Mouse (Mus musculus) CH12.LX (cell line): ENCODE data around the gene Jam2. TPM values are rescaled to one million over a fixed set of nuclear protein-coding genes. Genes with fewer than 3 reads are reported as not detected.

Experiments
- DNase-seq: peaks from one replicate; pipeline ENCODE4 v3.0.0-alpha.2; 2013; ENCODE audit errors: extremely low read depth
- H3K27ac ChIP-seq: 2 replicates; pipeline ENCODE4 v1.5.1; 2012; ENCODE audit warnings: low read depth, mild to moderate bottlenecking, control low read depth, moderate library complexity; ENCODE audit not compliant: insufficient read depth
- H3K27me3 ChIP-seq: replicated peaks from 2 replicates; pipeline ENCODE3; 2012; ENCODE audit warnings: inconsistent platforms
- H3K36me3 ChIP-seq, 2 experiments: replicated peaks in 1 of 2; 2 replicates each; pipeline versions ENCODE3 to v1.6.1; 2012; ENCODE audit warnings: inconsistent platforms in 1 of 2, low read length in 1 of 2, mild to moderate bottlenecking in 1 of 2, mixed read lengths in 1 of 2, moderate library complexity in 1 of 2; ENCODE audit not compliant: control insufficient read depth in 1 of 2, insufficient read depth in 1 of 2
- H3K4me1 ChIP-seq, 2 experiments: 2 replicates each; pipeline ENCODE4 v1.6.1; 2012; ENCODE audit warnings: inconsistent platforms in 1 of 2, moderate library complexity in 1 of 2; ENCODE audit not compliant: insufficient read depth in 2 of 2, control insufficient read depth in 1 of 2
- H3K4me2 ChIP-seq: 2 replicates; pipeline ENCODE4 v1.6.1; 2012; ENCODE audit warnings: low read depth, mild to moderate bottlenecking, control low read depth; ENCODE audit not compliant: poor library complexity, insufficient read depth, severe bottlenecking
- H3K4me3 ChIP-seq, 3 experiments: fragments of 150-350 bp in 1 of 3; sonication (generic) in 1 of 3; replicated peaks in 1 of 3; 2 replicates each; pipeline versions ENCODE3 to v1.5.1; 2011 to 2012; ENCODE audit warnings: low read depth in 2 of 3, low read length in 2 of 3, mild to moderate bottlenecking in 2 of 3, moderate library complexity in 2 of 3, control low read depth in 1 of 3, improper control_type of control experiment in 1 of 3, inconsistent platforms in 1 of 3, mixed read lengths in 1 of 3; ENCODE audit not compliant: poor library complexity in 1 of 3
- H3K79me2 ChIP-seq: replicated peaks from 2 replicates; pipeline ENCODE4 v1.6.1; 2012; ENCODE audit warnings: mild to moderate bottlenecking, moderate library complexity; ENCODE audit not compliant: control insufficient read depth, poor library complexity, insufficient read depth, severe bottlenecking; ENCODE audit errors: extremely low read depth
- H3K9ac ChIP-seq: 2 replicates; pipeline ENCODE4 v1.6.1; 2012; ENCODE audit warnings: low read depth, mild to moderate bottlenecking, control low read depth, moderate library complexity; ENCODE audit not compliant: insufficient read depth
- H3K9me3 ChIP-seq: replicated peaks from 2 replicates; pipeline ENCODE3; 2012; ENCODE audit warnings: low read length, inconsistent platforms, mixed read lengths
- BHLHE40 ChIP-seq: IDR thresholded peaks from 2 replicates; pipeline ENCODE4 v1.6.1; 2011; ENCODE audit warnings: mild to moderate bottlenecking, low read depth, low read length, improper control_type of control experiment
- CHD2 ChIP-seq: IDR thresholded peaks from 2 replicates; pipeline ENCODE4 v1.6.1; 2011; ENCODE audit warnings: low read length, improper control_type of control experiment
- CTCF ChIP-seq, 2 experiments: IDR thresholded peaks in 1 of 2; conservative IDR thresholded peaks in 1 of 2; 2 replicates each; pipeline ENCODE4 v1.5.1; 2011 to 2012; ENCODE audit warnings: low read depth in 2 of 2, low read length in 2 of 2, improper control_type of control experiment in 1 of 2, inconsistent platforms in 1 of 2, mild to moderate bottlenecking in 1 of 2, moderate library complexity in 1 of 2
- E2F4 ChIP-seq: IDR thresholded peaks from 2 replicates; pipeline ENCODE4 v1.6.1; 2011; ENCODE audit warnings: low read depth, low read length, improper control_type of control experiment; ENCODE audit not compliant: insufficient replicate concordance
- EP300 ChIP-seq: IDR thresholded peaks from 2 replicates; pipeline ENCODE4 v1.6.1; 2011; ENCODE audit warnings: low read length, improper control_type of control experiment
- ETS1 ChIP-seq: conservative IDR thresholded peaks from 2 replicates; pipeline ENCODE4 v1.6.1; 2012; ENCODE audit warnings: low read depth, mild to moderate bottlenecking, inconsistent platforms, low read length, improper control_type of control experiment, moderate library complexity
- IRF4 ChIP-seq: IDR thresholded peaks from 2 replicates; pipeline ENCODE4 v1.6.1; 2014; ENCODE audit warnings: low read depth, mild to moderate bottlenecking, inconsistent platforms, low read length, improper control_type of control experiment
- JUN ChIP-seq: IDR thresholded peaks from 2 replicates; pipeline ENCODE4 v1.6.1; 2011; ENCODE audit warnings: low read depth, mild to moderate bottlenecking, low read length, improper control_type of control experiment, moderate library complexity; ENCODE audit not compliant: insufficient read depth
- JUND ChIP-seq: conservative IDR thresholded peaks from 2 replicates; pipeline ENCODE4 v1.6.1; 2011; ENCODE audit warnings: low read depth, low read length, improper control_type of control experiment
- KAT2A ChIP-seq: IDR thresholded peaks from 2 replicates; pipeline ENCODE4 v1.6.1; 2012; ENCODE audit warnings: low read length, improper control_type of control experiment, inconsistent platforms; ENCODE audit not compliant: insufficient replicate concordance
- MAZ ChIP-seq: IDR thresholded peaks from 2 replicates; pipeline ENCODE4 v1.6.1; 2012; ENCODE audit warnings: low read depth, mild to moderate bottlenecking, inconsistent platforms, low read length, improper control_type of control experiment, moderate library complexity
- MEF2A ChIP-seq: IDR thresholded peaks from 2 replicates; pipeline ENCODE4 v1.6.1; 2014; ENCODE audit warnings: low read depth, mild to moderate bottlenecking, inconsistent platforms, low read length, improper control_type of control experiment, borderline replicate concordance
- MXI1 ChIP-seq: IDR thresholded peaks from 2 replicates; pipeline ENCODE4 v1.6.1; 2011; ENCODE audit warnings: mild to moderate bottlenecking, low read depth, low read length, improper control_type of control experiment
- MYC ChIP-seq: IDR thresholded peaks from 2 replicates; pipeline ENCODE4 v1.6.1; 2011; ENCODE audit warnings: low read depth, mild to moderate bottlenecking, improper control_type of control experiment, low read length
- NELFE ChIP-seq: IDR thresholded peaks from 2 replicates; pipeline ENCODE4 v1.6.1; 2011; ENCODE audit warnings: low read depth, low read length, improper control_type of control experiment
- NRF1 ChIP-seq: IDR thresholded peaks from 2 replicates; pipeline ENCODE4 v1.6.1; 2014; ENCODE audit warnings: low read depth, mild to moderate bottlenecking, inconsistent platforms, low read length, improper control_type of control experiment, moderate library complexity
- POLR2AphosphoS2 ChIP-seq: IDR thresholded peaks from 2 replicates; pipeline ENCODE4 v1.6.1; 2011; ENCODE audit warnings: low read depth, low read length, improper control_type of control experiment
- RAD21 ChIP-seq: IDR thresholded peaks from 2 replicates; pipeline ENCODE4 v1.6.1; 2011; ENCODE audit warnings: low read depth, mild to moderate bottlenecking, low read length, improper control_type of control experiment, moderate library complexity
- TBP ChIP-seq: conservative IDR thresholded peaks from 2 replicates; pipeline ENCODE4 v1.6.1; 2011; ENCODE audit warnings: low read depth, low read length, improper control_type of control experiment
- TCF12 ChIP-seq: IDR thresholded peaks from 2 replicates; pipeline ENCODE4 v1.6.1; 2014; ENCODE audit warnings: low read depth, mild to moderate bottlenecking, inconsistent platforms, low read length, improper control_type of control experiment
- USF1 ChIP-seq: IDR thresholded peaks from 2 replicates; pipeline ENCODE4 v1.6.1; 2014; ENCODE audit warnings: low read depth, mild to moderate bottlenecking, inconsistent platforms, low read length, improper control_type of control experiment
- USF2 ChIP-seq: conservative IDR thresholded peaks from 2 replicates; pipeline ENCODE4 v1.6.1; 2011; ENCODE audit warnings: low read depth, low read length, improper control_type of control experiment
- ZC3H11A ChIP-seq: IDR thresholded peaks from 2 replicates; pipeline ENCODE4 v1.6.1; 2012; ENCODE audit warnings: low read depth, mild to moderate bottlenecking, inconsistent platforms, low read length, improper control_type of control experiment
- ZKSCAN1 ChIP-seq: IDR thresholded peaks from 2 replicates; pipeline ENCODE4 v1.6.1; 2012; ENCODE audit warnings: low read depth, inconsistent platforms, low read length, improper control_type of control experiment, borderline replicate concordance
- ZMIZ1 ChIP-seq: IDR thresholded peaks from 2 replicates; pipeline ENCODE4 v1.6.1; 2012; ENCODE audit warnings: low read depth, mild to moderate bottlenecking, inconsistent platforms, low read length, improper control_type of control experiment
- dilution Hi-C: fragments of 300-500 bp; cut with MboI; formaldehyde crosslinking; loops from 2 replicates; pipeline ENCODE4 v1.14.3; 2020; ENCODE audit warnings: low sequenced_read_pairs; ENCODE audit not compliant: extremely low pct_unique_long_range_greater_than_20kb, extremely low pct_ligation_motif_present
- in situ Hi-C: fragments of 300-500 bp; cut with MboI; formaldehyde crosslinking; loops from 3 replicates; pipeline ENCODE4 v1.14.3; 2019; ENCODE audit warnings: low sequenced_read_pairs, low pct_ligation_motif_present, low pct_unique_long_range_greater_than_20kb, mixed read lengths
- polyA plus RNA-seq: library from polyadenylated mRNA; unstranded; fragments of >175 nt; gene quantifications from 2 replicates; pipeline ENCODE4 v1.2.1, GENCODE M21; 2012; ENCODE audit warnings: low read depth; ENCODE audit not compliant: insufficient read length
- total RNA-seq, 2 experiments: library from RNA; depleted of rRNA; stranded (reverse); fragments of 300-350 nt in 1 of 2; fragments of >200 nt in 1 of 2; gene quantifications; 2 replicates each; pipeline ENCODE4 v1.2.3; 2012 to 2014

Jam2 gene
- total and polyA plus RNA-seq, 3 experiments, result 0.08 to 0.09 TPM; not detected in 1

GRCm38 (mm10) chr16:84807874-84808273 is 34.0 kb downstream of the Jam2 start:
- in situ Hi-C loops, result loop anchor here (5.0 kb wide), 1 partner anchor 36 kb away; the partner anchor contains the start of gene Jam2
- dilution Hi-C loops, result no loop called here
- Histone ChIP-seq H3K79me2 (no peaks in the 10 kb centered on the region), H3K9ac (no peak overlapping the region), H3K27me3 (no peaks in the 10 kb centered on the region), H3K9me3 (no peaks in the 10 kb centered on the region), H3K4me1 (peaks cover 0 to 8% of the 10 kb centered on the region in 2 experiments; a peak in 1 of 4 replicates), H3K4me3 (no peak overlapping the region), H3K4me2 (no peak overlapping the region), H3K27ac (no peak overlapping the region), H3K36me3 (peaks cover 0 to 2% of the 10 kb centered on the region in 2 experiments)
- no peak for TF ChIP-seq NRF1
- no peak for TF ChIP-seq KAT2A
- DNase-seq, result no peak

GRCm38 (mm10) chr16:84810254-84810653 is 36.3 kb downstream of the Jam2 start:
- Histone ChIP-seq H3K4me3 (no peak overlapping the region), H3K9me3 (no peaks in the 10 kb centered on the region), H3K4me2 (no peak overlapping the region), H3K4me1 (peaks cover 0 to 14% of the 10 kb centered on the region in 2 experiments; a peak in 2 of 4 replicates), H3K9ac (no peak overlapping the region), H3K27ac (no peak overlapping the region), H3K36me3 (peaks cover 0 to 2% of the 10 kb centered on the region in 2 experiments), H3K27me3 (no peaks in the 10 kb centered on the region), H3K79me2 (no peaks in the 10 kb centered on the region)
- DNase-seq, result peak; percentile 24
- TF ChIP-seq ZMIZ1 (no peak), RAD21 (no peak), JUND (peak; percentile 66), MAZ (no peak), BHLHE40 (no peak), MYC (no peak), CHD2 (no peak), JUN (peak; percentile 43; the same call in 1 of the 2 replicates), POLR2AphosphoS2 (no peak), EP300 (no peak), NELFE (no peak), TCF12 (no peak)
- in situ Hi-C loops, result no loop called here
- dilution Hi-C loops, result no loop called here

- Histone ChIP-seq H3K79me2 (no peaks in the 10 kb centered on the region), H3K36me3 (peaks cover 0 to 2% of the 10 kb centered on the region in 2 experiments), H3K27me3 (no peaks in the 10 kb centered on the region), H3K4me1 (peaks cover 0 to 14% of the 10 kb centered on the region in 2 experiments; a peak in 2 of 4 replicates), H3K9ac (no peak overlapping the region), H3K9me3 (no peaks in the 10 kb centered on the region), H3K27ac (no peak overlapping the region), H3K4me2 (no peak overlapping the region), H3K4me3 (no peak overlapping the region)
- in situ Hi-C loops (no loop called here), dilution Hi-C loops (no loop called here)
- no peak for DNase-seq
- TF ChIP-seq CTCF (conservative IDR thresholded peaks at IDR 0.05 in 1 of 2, IDR thresholded peaks at IDR 0.05 in 1 of 2; ENCODE audit: low read depth in 2 of 2, low read length in 2 of 2), result no peak
- no peak for TF ChIP-seq TBP
- no peak for TF ChIP-seq MEF2A
- no peak for TF ChIP-seq TCF12
- TF ChIP-seq MYC, result no peak
- TF ChIP-seq NRF1, result no peak
- TF ChIP-seq ZMIZ1, result no peak
- no peak for TF ChIP-seq MXI1
- no peak for TF ChIP-seq RAD21
- no peak for TF ChIP-seq IRF4
- no peak for TF ChIP-seq ZKSCAN1
- TF ChIP-seq USF2, result no peak
- TF ChIP-seq USF1, result no peak
- TF ChIP-seq ETS1, result no peak
- TF ChIP-seq BHLHE40, result no peak
- TF ChIP-seq JUN, result no peak
- no peak for TF ChIP-seq E2F4
- no peak for TF ChIP-seq CHD2
- TF ChIP-seq ZC3H11A, result no peak
These were observed 39.9 kb downstream of the Jam2 start for GRCm38 (mm10) chr16:84813852-84814251.
